Mouse (Mus musculus) right cerebral cortex, postnatal 36 days (tissue): Measurements from ENCODE around the gene Dynlt1c.
"Not testable (repeated sequence)": the region's sequence is repeated elsewhere in the genome, so short reads cannot be mapped to it uniquely, and the experiment has no call there.

Experiments
- DNase-seq, 2 experiments: peaks; one replicate each; pipeline ENCODE4 v3.0.0; 2022; ENCODE audit warnings: low spot score in 2 of 2, mixed read lengths in 1 of 2

Gene Dynlt1c

GRCm38 (mm10) chr17:6601204-6601911, at the start of gene Dynlt1c:
Gene Dynlt1c (plus strand): TSS chr17:6601671.
- DNase-seq = peak in 1 of 2 experiments; percentile 30

- not testable (repeated sequence) for DNase-seq
These were observed 47.7 kb upstream of the Dynlt1c start for GRCm38 (mm10) chr17:6553798-6554197.

DNA sequence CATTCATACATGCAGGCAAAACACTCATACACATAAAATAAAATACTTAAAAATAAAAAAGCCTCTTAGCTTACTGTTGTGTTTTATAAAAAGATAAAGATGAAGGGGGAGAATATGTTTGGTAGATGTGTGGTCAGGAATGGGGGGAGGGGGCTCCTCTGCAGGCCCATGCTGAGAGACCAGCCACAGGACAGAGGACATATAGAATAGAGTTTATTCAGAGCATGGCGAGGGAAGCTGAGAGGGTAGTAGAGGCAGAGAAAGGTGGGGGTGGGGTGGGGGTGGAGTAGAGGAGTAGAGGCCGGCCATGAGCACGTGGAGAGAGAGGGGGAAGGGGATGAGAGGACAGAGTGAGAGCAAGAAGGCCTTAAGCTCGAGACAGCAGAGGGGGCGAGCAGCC, 47.2 kb upstream of the Dynlt1c start:
- not testable (repeated sequence) for DNase-seq

DNA sequence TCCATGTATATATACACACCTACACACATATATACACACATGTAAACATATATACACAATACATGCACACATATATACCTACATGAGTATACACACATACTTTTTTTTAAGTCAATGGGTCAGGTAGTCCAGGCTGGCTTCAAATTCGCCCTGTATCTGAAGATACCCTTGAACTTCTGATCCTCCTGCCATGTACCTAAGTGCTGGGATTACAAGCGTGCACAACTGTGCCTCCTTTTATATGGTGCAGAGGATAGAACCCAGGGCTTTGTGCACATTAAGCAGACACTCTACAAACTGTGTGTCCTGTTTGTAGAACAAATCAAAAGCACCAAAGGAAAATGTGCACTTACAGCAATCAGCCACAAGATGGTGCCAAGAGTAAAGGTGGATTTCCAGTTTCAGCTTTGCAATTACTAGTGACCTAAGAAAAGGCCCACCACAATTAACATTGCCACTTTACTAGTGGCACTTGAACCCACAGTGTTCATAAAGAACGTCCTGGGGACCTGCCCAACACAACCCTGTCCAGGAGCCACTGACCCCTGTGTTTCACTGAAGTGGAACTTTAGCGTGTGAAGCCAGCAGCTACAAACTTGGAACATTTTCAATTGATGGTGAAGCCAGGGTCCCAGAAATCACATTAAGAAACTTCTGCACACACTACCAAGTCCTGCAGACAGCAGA, 41.9 kb upstream of the Dynlt1c start:
- not testable (repeated sequence) for DNase-seq

DNA sequence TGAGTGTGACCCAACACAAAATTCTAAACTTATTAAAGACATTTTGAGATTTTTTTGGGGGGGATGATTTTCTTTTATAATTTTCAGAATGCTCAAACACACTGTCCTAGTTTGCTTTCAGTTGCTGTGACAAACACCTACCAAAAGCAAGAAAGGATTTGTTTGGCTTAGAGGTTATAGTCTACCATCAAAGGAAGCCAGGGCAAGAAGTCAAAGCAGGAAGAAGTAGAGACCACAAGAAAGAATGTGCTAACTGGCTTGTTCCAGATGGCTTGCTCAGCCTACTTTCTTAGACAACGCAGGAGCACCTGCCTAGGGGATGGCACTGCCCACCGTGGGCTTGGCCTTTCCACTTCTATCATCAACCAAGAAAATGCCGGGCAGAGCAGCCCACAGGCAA, 36.6 kb upstream of the Dynlt1c start:
- not testable (repeated sequence) for DNase-seq

GRCm38 (mm10) chr17:6567908-6568307, 33.6 kb upstream of the Dynlt1c start:
- not testable (repeated sequence) for DNase-seq

GRCm38 (mm10) chr17:6571296-6571695, 30.2 kb upstream of the Dynlt1c start:
- not testable (repeated sequence) for DNase-seq

- DNase-seq = not testable (repeated sequence)
These were observed 29.3 kb upstream of the Dynlt1c start for GRCm38 (mm10) chr17:6572202-6572601.

DNA sequence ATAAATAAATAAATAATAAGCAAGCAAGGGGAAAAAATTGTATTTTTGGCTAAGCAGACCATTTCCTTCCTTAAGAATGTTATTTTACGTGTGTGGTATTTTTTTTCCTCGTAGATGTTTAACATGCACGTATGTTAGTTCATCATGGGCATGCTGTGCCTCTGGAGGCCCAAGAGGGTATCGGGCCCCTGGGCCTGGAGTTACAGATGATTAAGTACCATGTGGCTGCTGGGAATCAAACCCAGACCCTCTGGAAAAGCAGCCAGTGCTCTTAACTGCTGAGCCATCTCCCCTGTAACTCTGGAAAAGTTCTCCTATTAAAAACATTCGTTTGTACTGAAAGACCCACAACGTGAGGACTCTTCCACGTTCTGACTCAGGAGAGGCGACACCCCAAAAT, 26.1 kb upstream of the Dynlt1c start:
- DNase-seq = not testable (repeated sequence)

DNA sequence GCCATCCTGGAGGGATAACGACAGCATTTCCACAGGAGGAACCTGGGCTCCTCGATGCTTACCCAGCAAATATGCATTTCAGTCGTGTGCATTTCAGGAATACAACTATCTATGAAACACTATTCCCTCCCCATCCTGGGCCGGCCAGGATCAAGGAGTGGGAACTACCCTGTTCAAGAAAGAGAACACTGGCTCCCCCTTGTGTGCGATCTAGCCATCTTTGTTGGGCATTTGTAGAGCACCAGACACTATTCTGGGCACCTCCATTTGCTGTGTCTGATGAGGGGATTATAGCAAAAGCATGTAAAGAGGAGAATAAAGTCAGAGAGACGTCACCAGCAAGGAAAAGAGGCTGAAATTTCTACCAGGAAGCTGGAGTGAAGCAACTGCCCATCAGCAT, 12.8 kb upstream of the Dynlt1c start:
- DNase-seq = not testable (repeated sequence)

DNA sequence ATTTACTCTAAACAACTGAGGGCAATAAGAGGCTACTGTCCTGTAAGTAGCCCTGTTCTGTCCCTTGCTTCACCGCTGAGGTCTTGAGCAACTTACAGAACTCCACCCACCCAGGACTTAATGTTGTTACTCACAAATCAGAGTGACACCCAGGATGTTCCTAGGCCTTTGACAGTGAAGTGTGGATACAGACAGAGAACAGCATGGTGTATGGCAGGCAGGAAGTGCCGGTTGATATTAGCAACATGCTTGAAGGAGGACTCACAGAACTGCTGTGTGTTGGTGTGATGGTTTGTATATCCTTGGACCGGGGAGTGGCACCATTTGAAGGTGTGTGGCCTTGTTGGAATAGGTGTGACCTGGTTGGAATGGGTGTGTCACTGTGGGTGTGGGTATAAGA, 9.4 kb upstream of the Dynlt1c start:
- DNase-seq = not testable (repeated sequence)

DNA sequence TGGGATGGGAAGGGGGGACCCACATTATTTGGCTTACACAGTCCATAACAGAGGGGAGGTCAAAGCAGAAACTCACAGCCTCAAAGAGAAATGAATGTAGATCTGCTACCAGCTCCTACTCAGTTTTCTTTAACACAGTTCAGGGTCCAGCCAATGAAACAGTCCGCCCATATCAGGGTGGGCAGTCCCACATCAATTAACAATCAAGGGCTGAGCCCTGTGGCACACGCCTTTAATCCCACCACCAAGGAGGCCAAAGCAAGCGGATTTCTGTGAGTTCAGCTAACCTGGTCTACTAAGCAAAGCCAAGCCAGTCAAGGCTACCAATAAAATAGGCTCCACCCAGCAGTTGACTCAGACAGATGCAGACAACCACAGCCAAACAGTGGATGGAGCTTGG, 7.6 kb upstream of the Dynlt1c start:
- not testable (repeated sequence) for DNase-seq

- DNase-seq = not testable (repeated sequence)
These were observed 5.5 kb upstream of the Dynlt1c start for GRCm38 (mm10) chr17:6595776-6596497.

DNA sequence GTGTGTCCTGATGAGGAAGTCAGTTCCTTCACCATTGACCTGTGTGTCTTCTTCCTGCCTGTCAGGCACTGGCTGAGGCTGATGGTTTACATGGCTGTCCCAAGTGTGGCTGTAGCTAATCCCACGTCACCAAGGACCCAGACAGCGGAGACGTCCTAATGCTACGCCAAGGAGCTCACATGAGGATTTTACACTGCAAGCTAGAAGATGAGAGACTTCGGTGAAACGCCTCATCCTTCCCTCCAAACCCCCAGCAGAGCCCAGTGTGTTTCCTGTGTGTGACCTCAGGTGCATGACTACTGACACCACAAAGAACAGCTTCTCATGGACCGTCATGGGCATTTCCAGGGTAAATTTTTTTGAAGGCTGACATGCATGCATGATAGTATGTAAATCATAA, 3.1 kb upstream of the Dynlt1c start:
- DNase-seq = not testable (repeated sequence)

DNA sequence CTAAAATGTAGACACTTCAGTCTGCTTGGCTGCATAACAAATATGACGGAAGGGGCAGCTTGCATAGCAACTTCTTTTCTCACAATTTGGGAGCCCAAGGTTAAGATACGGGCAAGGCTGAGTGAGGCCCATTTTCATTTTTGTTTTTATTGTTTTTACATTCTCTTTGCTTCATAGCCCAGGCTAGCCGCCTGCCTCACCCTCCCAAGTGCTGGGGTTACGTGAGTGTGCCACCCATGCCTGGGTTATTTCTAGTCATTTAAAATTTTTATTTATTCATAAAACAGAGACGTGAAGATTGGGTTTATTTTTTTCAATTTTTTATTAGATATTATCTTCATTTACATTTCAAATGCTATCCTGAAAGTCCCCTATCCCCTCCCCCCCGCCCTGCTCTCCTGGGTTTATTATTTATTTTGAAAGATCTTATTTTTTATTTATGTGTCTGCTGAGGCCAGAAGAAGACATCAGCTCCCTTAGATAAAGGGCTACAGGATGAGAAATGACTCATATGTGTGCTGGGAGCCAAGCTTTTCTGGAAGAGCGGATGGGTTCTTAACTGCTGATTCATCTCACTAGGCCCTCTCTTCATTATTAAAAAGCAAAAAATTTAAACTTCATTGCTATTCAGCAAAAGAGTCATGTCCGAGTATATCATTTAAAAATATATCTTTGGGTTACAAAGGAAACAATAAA, 1.1 kb upstream of the Dynlt1c start:
- DNase-seq = not testable (repeated sequence)

- not testable (repeated sequence) for DNase-seq
These were observed 734 bp downstream of the Dynlt1c start for GRCm38 (mm10) chr17:6602205-6602604.

DNA sequence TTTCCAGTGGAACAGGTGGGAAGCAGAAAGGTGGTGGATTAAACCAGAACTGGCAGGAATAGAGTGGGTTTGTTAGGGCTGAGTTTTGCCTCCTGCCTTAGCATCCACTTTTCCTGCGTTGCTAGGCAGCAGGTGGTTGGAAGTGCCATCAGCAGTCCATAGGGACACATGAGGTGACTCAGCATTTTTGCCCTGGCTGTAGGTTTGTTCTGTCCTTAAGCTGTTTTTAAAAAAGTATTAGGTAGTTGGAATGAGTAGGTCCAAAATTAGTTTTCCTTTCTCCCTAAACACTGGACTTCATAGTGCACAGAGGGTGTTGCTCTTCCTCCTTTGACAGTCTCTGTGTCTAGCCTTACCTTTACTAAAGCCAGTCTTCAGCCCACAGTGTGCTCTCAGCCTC, 3.9 kb downstream of the Dynlt1c start:
- DNase-seq = not testable (repeated sequence)

DNA sequence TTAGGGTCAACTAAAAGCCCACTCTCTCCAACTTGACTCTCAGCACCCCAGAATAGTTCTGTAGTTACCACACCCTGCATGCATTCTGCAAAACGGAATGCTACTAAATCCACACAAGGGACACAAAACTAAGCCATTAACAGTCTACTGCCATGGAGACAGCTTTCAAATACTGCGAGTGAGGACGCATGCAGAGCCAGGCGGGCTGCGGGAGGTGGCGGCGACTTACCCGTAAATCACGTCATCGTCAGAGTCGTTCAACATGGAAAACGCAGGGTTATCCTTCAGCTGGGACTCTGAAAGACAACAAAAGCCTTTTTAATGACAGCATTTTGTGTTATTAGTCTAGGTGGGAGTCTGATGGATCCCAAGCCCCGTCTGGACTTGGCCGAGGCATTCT, 12.1 kb downstream of the Dynlt1c start:
- DNase-seq = not testable (repeated sequence)

- DNase-seq = not testable (repeated sequence)
These were observed 12.8 kb downstream of the Dynlt1c start for GRCm38 (mm10) chr17:6614316-6614715.

DNA sequence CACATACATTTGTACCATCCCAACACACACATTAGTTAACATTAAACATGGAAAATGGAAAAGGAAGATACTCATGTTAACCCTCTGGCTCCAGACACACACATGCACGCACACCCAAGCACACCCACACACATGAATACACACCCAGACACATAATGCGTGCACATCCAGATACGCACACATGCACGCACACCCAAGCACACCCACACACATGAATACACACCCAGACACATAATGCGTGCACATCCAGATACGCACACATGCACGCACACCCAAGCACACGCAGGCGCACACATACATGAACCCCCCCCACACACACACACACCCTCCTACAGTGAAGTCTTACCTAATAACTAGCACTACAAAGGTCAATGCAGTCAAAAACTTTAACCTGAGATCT, 15.3 kb downstream of the Dynlt1c start:
- DNase-seq = not testable (repeated sequence)

- DNase-seq = not testable (repeated sequence)
These were observed 16.4 kb downstream of the Dynlt1c start for GRCm38 (mm10) chr17:6617689-6618400.
